Mouse (Mus musculus) liver, postnatal 0 days (tissue): ENCODE data around the gene Gcdh. TPM values are rescaled to one million over a fixed set of nuclear protein-coding genes. Genes with fewer than 3 reads are reported as not detected.

ENCODE experiments used
- ATAC-seq: fragments of 200-750 bp; cut with Nextera tagmentation; 2 replicates; pipeline ENCODE4 v1.8.0; 2017; ENCODE audit warnings: mild to moderate bottlenecking, moderate library complexity
- DNase-seq: peaks from one replicate; pipeline ENCODE4 v3.0.0-alpha.2; 2016
- H3K27ac ChIP-seq: fragments of 300-500 bp; sonication (generic); 2 replicates; pipeline ENCODE4 v1.5.1; 2014; ENCODE audit warnings: antibody characterized with exemption, moderate library complexity, mild to moderate bottlenecking, low read depth
- H3K27me3 ChIP-seq: fragments of 300-500 bp; sonication (generic); 2 replicates; pipeline ENCODE4 v1.6.1; 2014; ENCODE audit warnings: low read length, control low read depth, mixed read lengths; ENCODE audit not compliant: insufficient read depth
- H3K36me3 ChIP-seq: fragments of 300-500 bp; sonication (generic); replicated peaks from 2 replicates; pipeline ENCODE4 v1.6.1; 2014; ENCODE audit warnings: mild to moderate bottlenecking, control low read depth, low read length, moderate library complexity, mixed read lengths; ENCODE audit not compliant: insufficient read depth
- H3K4me1 ChIP-seq: fragments of 300-500 bp; sonication (generic); 2 replicates; pipeline ENCODE4 v1.6.1; 2014; ENCODE audit warnings: antibody characterized with exemption, mild to moderate bottlenecking, control low read depth; ENCODE audit not compliant: insufficient read depth
- H3K4me2 ChIP-seq: fragments of 300-500 bp; sonication (generic); 2 replicates; pipeline ENCODE4 v1.6.1; 2014; ENCODE audit warnings: low read depth, mild to moderate bottlenecking, low read length, moderate library complexity, mixed read lengths
- H3K4me3 ChIP-seq: fragments of 300-500 bp; sonication (generic); 2 replicates; pipeline ENCODE4 v1.5.1; 2014; ENCODE audit warnings: low read depth, low read length
- H3K9ac ChIP-seq: fragments of 300-500 bp; sonication (generic); replicated peaks from 2 replicates; pipeline ENCODE4 v1.6.1; 2014; ENCODE audit warnings: mild to moderate bottlenecking, moderate library complexity
- H3K9me3 ChIP-seq: fragments of 300-500 bp; sonication (generic); 2 replicates; pipeline ENCODE4 v1.6.1; 2016; ENCODE audit warnings: mild to moderate bottlenecking, control low read depth, low read length, mixed read lengths
- CTCF ChIP-seq: sonication (generic); IDR thresholded peaks from 2 replicates; pipeline ENCODE4 v1.5.1; 2016; ENCODE audit warnings: antibody characterized with exemption, low read depth
- EP300 ChIP-seq: IDR thresholded peaks from 2 replicates; pipeline ENCODE4 v1.6.1; 2016; ENCODE audit warnings: antibody characterized with exemption, low read depth, mild to moderate bottlenecking
- WGBS: fragments of 180-500 bp; shearing (Covaris S2); extraction: QIAGEN DNeasy Blood & Tissue Kit; methylation state at CpG from one replicate; pipeline ENCODE4 v1.1.7; 2014; ENCODE audit not compliant: insufficient replicate concordance; 5-methylcytosine and 5-hydroxymethylcytosine counted together
- polyA plus RNA-seq: library from polyadenylated mRNA; unstranded; fragments of >200 nt; fragmentation: Nextera tagmentation; extraction: Ambion mirVana; gene quantifications from 2 replicates; pipeline ENCODE4 v1.2.1, GENCODE M21; 2015

Gene Gcdh
- polyA plus RNA-seq, 1 experiment from 2014 or later: 139 TPM

DNA sequence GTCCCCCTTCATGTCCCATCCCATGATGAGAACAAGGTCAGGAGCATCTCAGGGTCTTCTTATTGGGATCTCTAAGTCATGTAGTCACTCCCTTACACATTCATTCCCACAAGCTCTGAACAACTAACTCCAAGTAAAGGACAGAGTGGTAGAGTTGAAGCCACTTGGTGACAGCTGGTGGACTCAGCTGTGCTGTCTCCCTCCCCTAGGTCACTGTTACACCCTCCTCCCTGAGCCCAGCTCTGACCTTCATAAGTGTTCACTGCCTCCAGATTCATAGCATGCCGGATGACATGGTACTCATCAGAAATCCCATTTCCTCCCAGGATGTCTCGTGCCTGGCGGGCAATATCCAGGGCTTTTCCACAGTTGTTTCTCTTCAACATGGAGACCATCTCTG lies 5.4 kb downstream of the Gcdh start:
- DNase-seq (no peak), ATAC-seq (no peak)
- H3K27ac ChIP-seq: no peak overlapping the region
- no peaks in the 10 kb centered on the region for H3K27me3 ChIP-seq
- no peak overlapping the region for H3K4me2 ChIP-seq
- H3K9me3 ChIP-seq: no peaks in the 10 kb centered on the region
- peaks cover 45% of the 10 kb centered on the region for H3K36me3 ChIP-seq
- 87% methylated on average over 3 of the region's 3 CpGs for WGBS
- H3K4me3 ChIP-seq: no peak overlapping the region
- TF ChIP-seq EP300 (no peak), CTCF (no peak)
- no peak overlapping the region for H3K9ac ChIP-seq
- H3K4me1 ChIP-seq: peaks cover 11% of the 10 kb centered on the region

DNA sequence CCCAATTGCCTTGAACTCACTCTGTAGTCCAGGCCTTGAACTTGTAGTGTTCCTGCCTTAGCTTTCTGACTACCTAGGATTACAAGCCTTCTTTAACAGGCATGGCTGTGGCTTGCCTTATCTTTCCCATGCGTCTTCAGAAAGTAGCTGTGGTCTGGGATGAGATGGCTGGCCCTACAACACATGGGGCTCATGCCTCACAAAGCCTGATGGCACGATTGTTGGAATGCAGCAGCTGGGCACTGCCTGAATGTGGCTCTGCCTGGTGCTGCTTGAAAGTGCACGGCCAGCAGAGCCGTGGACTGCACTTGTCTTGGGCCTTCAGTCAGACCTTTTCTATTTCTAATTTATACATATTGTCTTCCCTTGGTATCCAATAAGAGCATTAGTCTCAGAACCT lies 9.0 kb downstream of the Gcdh start:
- TF ChIP-seq CTCF (no peak), EP300 (no peak)
- H3K9ac ChIP-seq: no peak overlapping the region
- H3K27ac ChIP-seq: no peak overlapping the region
- H3K4me3 ChIP-seq: no peak overlapping the region
- no peaks in the 10 kb centered on the region for H3K27me3 ChIP-seq
- peaks cover 40% of the 10 kb centered on the region for H3K36me3 ChIP-seq
- H3K4me1 ChIP-seq: no peaks in the 10 kb centered on the region
- 61% methylated on average over 4 of the region's 4 CpGs for WGBS
- DNase-seq: no peak
- H3K9me3 ChIP-seq: no peaks in the 10 kb centered on the region
- no peak overlapping the region for H3K4me2 ChIP-seq
- no peak for ATAC-seq

DNA sequence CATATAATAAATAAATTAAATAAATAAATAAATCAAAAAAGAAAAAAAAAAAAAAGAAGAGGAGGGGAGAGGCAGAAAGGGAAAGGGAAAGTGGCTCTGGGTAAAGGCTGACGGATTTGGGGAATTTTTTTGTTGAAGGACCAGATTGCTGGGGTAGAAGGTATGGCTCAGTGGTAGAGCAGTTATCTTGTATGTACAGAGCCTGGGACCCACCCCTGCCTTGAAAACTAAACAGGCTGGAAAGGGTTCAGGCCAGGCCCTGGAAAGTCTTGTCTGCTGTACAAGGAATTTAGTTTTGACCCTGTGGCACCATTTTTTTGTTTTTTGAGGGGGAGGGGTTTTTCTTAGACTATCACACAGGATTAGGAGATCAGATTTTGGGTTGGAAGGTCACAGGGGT lies 14.8 kb downstream of the Gcdh start:
- DNase-seq (no peak), ATAC-seq (no peak)
- Histone ChIP-seq H3K36me3 (no peaks in the 10 kb centered on the region), H3K4me3 (no peak overlapping the region), H3K9ac (no peak overlapping the region), H3K4me2 (no peak overlapping the region), H3K27ac (no peak overlapping the region), H3K4me1 (peaks cover 8% of the 10 kb centered on the region), H3K9me3 (no peaks in the 10 kb centered on the region), H3K27me3 (no peaks in the 10 kb centered on the region)
- WGBS: 73% methylated on average over 1 of the region's 1 CpGs
- TF ChIP-seq CTCF (no peak), EP300 (no peak)

DNA sequence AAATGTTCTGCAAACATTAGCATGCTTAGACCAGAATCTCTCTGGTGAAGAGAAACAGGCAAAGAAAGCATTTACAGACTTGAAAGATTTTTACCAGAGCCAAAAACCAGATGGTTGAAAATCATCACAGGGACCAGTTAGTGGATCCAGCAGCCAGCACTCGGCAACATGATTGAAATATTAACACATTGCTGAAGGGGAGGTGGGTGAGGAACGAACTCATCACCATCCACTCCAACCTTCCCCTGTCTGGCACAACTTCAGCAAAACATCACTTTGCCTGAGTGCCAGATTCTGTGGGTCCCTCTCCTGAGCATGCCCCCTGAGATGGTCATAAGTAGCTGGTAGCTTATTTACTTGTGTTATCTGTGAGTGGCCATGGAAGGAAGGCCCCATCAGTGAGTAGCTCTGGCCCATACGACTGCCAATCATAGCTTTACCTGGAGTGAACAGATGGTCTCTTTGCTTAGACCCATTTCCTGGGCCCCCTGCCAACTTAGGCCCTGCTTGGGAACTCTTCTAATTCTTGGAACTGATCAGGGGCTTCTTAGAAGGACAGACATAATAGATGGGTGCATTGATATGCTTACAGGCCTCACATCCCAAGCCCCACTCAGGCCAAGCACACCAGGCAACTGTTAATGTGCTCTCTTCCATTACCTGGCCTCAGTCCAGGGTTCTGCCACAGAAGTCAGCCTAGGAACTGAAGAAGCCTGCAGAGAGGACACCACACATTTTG lies 16.3 kb downstream of the Gcdh start:
- H3K4me1 ChIP-seq: peaks cover 19% of the 10 kb centered on the region
- ATAC-seq: peak; percentile 33; the same call in 1 of the 2 replicates
- DNase-seq: no peak
- H3K27me3 ChIP-seq: no peaks in the 10 kb centered on the region
- no peak overlapping the region for H3K9ac ChIP-seq
- no peak overlapping the region for H3K4me2 ChIP-seq
- no peak overlapping the region for H3K27ac ChIP-seq
- TF ChIP-seq EP300 (no peak), CTCF (no peak)
- no peaks in the 10 kb centered on the region for H3K36me3 ChIP-seq
- no peaks in the 10 kb centered on the region for H3K9me3 ChIP-seq
- WGBS: 71% methylated on average over 3 of the region's 3 CpGs
- H3K4me3 ChIP-seq: no peak overlapping the region

DNA sequence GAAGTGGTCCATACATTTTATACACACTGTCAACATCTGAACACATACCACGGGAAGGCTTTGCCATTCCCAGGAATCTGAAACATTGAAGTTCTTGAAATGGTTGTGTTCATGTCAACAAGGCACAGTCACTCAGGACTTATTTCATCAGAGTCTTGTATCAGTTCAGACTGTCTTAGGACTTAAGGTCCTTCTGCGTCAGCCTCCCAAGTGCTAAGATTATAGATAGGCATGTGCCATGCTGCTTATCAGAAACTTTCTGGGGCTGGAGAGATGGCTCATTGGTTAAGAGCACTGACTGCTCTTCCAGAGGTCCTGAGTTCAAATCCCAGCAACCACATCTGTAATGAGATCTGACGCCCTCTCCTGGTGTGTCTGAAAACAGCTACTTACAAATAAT lies 19.4 kb downstream of the Gcdh start:
- WGBS: 61% methylated on average over 3 of the region's 3 CpGs
- no peak overlapping the region for H3K4me3 ChIP-seq
- H3K27me3 ChIP-seq: no peaks in the 10 kb centered on the region
- TF ChIP-seq CTCF (0 out of 2 replicates have a peak, but pooled peaks have one; percentile 6), EP300 (no peak)
- no peak overlapping the region for H3K9ac ChIP-seq
- no peaks in the 10 kb centered on the region for H3K9me3 ChIP-seq
- no peak for ATAC-seq
- H3K27ac ChIP-seq: no peak overlapping the region; the same call in 1 of the 2 replicates
- peaks cover 2% of the 10 kb centered on the region; the same call in 1 of the 2 replicates for H3K36me3 ChIP-seq
- H3K4me2 ChIP-seq: no peak overlapping the region
- no peak for DNase-seq
- H3K4me1 ChIP-seq: peaks cover 27% of the 10 kb centered on the region

DNA sequence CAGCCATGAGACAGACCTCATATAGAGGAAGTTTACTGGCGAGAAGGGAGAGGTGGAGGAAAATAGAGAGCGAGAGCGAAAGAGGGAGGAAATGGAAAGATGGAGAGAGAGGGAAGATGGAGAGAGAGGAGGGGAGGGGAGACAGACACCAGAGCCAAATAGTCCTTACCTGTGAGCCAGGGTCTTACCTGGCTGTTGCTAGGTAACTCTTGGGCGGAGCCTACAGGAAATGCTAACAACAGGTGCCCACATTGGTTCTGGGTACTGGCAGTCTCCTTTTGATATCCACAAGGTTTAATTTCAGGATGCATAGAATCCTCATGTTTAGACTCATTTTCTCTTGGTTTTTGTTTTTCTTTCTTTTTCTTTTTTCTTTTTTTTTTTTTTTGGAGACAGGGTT lies 20.7 kb downstream of the Gcdh start:
- H3K4me2 ChIP-seq: peak overlapping the region; percentile 99
- no peaks in the 10 kb centered on the region for H3K27me3 ChIP-seq
- WGBS: 75% methylated on average over 4 of the region's 4 CpGs
- H3K9me3 ChIP-seq: no peaks in the 10 kb centered on the region
- 0 out of 2 replicates have a peak overlapping the region, but pooled peaks have one; percentile 62 for H3K9ac ChIP-seq
- ATAC-seq: no peak
- peak overlapping the region; percentile 52 for H3K4me3 ChIP-seq
- no peak for TF ChIP-seq EP300
- H3K36me3 ChIP-seq: peaks cover 14% of the 10 kb centered on the region
- no peak for DNase-seq
- peaks cover 27% of the 10 kb centered on the region for H3K4me1 ChIP-seq
- no peak overlapping the region for H3K27ac ChIP-seq
